7 mouse cellular contexts compared by ENCODE assay signal in genomic region chr14:55591331-55591891, GRCm38 (mm10). TPM values are rescaled to one million over a fixed set of nuclear protein-coding genes. Genes with fewer than 3 reads are reported as not detected.
DNase-seq lines count a peak whose midpoint lies in the region; ATAC-seq lines count a peak whose summit lies in the region.

Gene Rnf31 (plus strand): TSS chr14:55591708.

- H3K4me3 ChIP-seq in intestine, embryonic 14.5 days (ENCODE audit: low read depth, low read length) = peak within 1 kb of the TSS; percentile 63

- H3K4me1 ChIP-seq in intestine, embryonic 14.5 days (replicated peaks; ENCODE audit: control insufficient read depth, insufficient read depth, low read length) = peaks cover 13% of the 10 kb centered on the region; the same call in 1 of the 2 replicates

- no peaks in the 10 kb centered on the region for H3K27me3 ChIP-seq in intestine, embryonic 14.5 days (replicated peaks; ENCODE audit: control insufficient read depth, insufficient read depth, low read length)

- H3K27ac ChIP-seq in intestine, embryonic 14.5 days (ENCODE audit: low read depth) = peak within 1 kb of the TSS; percentile 96

- peak; percentile 98 for DNase-seq in adrenal gland, adult 2 months
- DNase-seq in embryo, embryonic 11 days = peak; percentile 94
- peak; percentile 97 for DNase-seq in gastrocnemius, postnatal 25 days
- DNase-seq in intestine, embryonic 14.5 days (ENCODE audit: low spot score) = peak; percentile 93
- DNase-seq in left cerebral cortex, postnatal 14 days (ENCODE audit: low spot score in 2 of 2) = peak; percentile 95
- peak; percentile 93 for DNase-seq in mesoderm, embryonic 11.5 days (ENCODE audit: low read depth, low spot score)
- peak; percentile 93 for DNase-seq in skeletal muscle tissue, adult 2 months (ENCODE audit: low read depth, low spot score)

- peak within 1 kb of the TSS; percentile 77 for H3K9ac ChIP-seq in intestine, embryonic 14.5 days (ENCODE audit: low read length)

- H3K36me3 ChIP-seq in intestine, embryonic 14.5 days (ENCODE audit: control insufficient read depth, insufficient read depth, low read length) = peaks cover 43% of the 10 kb centered on the region

- H3K9me3 ChIP-seq in intestine, embryonic 14.5 days (ENCODE audit: control insufficient read depth, low read length) = no peaks in the 10 kb centered on the region

- H3K4me2 ChIP-seq in intestine, embryonic 14.5 days (ENCODE audit: low read length) = peak within 1 kb of the TSS; percentile 97

- peak; percentile 88 for ATAC-seq in intestine, embryonic 14.5 days (replicated peaks; ENCODE audit: low FRiP score, low TSS enrichment, low read depth)

- intact Hi-C loops in left cerebral cortex, postnatal 14 days (cut with DNase I) = no loop called here

- 0% methylated on average over 33 of the region's 33 CpGs for WGBS in intestine, embryonic 14.5 days

RNA-seq across cellular contexts. Expression of gene Rnf31, which starts in this region (rescaled TPM):
- total RNA-seq in adrenal gland, adult 2 months (2021) = 10 to 100 TPM; 30.8 to 36.6 TPM
- 37.2 and 38.9 TPM in 2 replicates for polyA plus RNA-seq in adrenal gland, adult 2 months (2012; rRNA removed)
- total RNA-seq in gastrocnemius, postnatal 25 days (2021) = 10 to 100 TPM; 11.1 to 20.7 TPM
- polyA plus RNA-seq in intestine, embryonic 14.5 days (2014; fragmentation: Nextera tagmentation; extraction: Ambion mirVana) = 15.9 and 20.1 TPM in 2 replicates
- total RNA-seq in left cerebral cortex, postnatal 14 days (2021) = 10 to 100 TPM; 26.0 to 29.5 TPM

Comparison
In these comparisons a context has a peak if more than half of its experiments do, and no peak if none do; other contexts are left out.
1. Peak in every context shown above with its lines: DNase-seq, ATAC-seq, H3K4me3 ChIP-seq and H3K27ac ChIP-seq.